Mouse (Mus musculus) hindbrain, embryonic 13.5 days (tissue): ENCODE data around the gene Twf1. TPM values are rescaled to one million over a fixed set of nuclear protein-coding genes. Genes with fewer than 3 reads are reported as not detected.
A peak's percentile ranks its signal among the peaks of the same experiment; 100 is the strongest.

ENCODE experiments used
- ATAC-seq: fragments of 200-750 bp; cut with Nextera tagmentation; 2 replicates; pipeline ENCODE4 v1.8.0; 2017; ENCODE audit warnings: moderate TSS enrichment; ENCODE audit not compliant: low FRiP score
- H3K27ac ChIP-seq: fragments of 300-500 bp; sonication (generic); 2 replicates; pipeline ENCODE4 v1.5.1; 2015; ENCODE audit warnings: inconsistent platforms, mild to moderate bottlenecking, moderate library complexity
- H3K27me3 ChIP-seq: fragments of 300-500 bp; sonication (generic); 2 replicates; pipeline ENCODE4 v1.6.1; 2015; ENCODE audit warnings: mild to moderate bottlenecking, inconsistent platforms
- H3K36me3 ChIP-seq: fragments of 300-500 bp; sonication (generic); 2 replicates; pipeline ENCODE4 v1.6.1; 2015; ENCODE audit warnings: mild to moderate bottlenecking, inconsistent platforms
- H3K4me1 ChIP-seq: fragments of 300-500 bp; sonication (generic); replicated peaks from 2 replicates; pipeline ENCODE4 v1.6.1; 2015; ENCODE audit warnings: inconsistent platforms
- H3K4me2 ChIP-seq: fragments of 300-500 bp; sonication (generic); 2 replicates; pipeline ENCODE4 v1.6.1; 2015; ENCODE audit warnings: inconsistent platforms, mild to moderate bottlenecking, moderate library complexity
- H3K4me3 ChIP-seq: fragments of 300-500 bp; sonication (generic); 2 replicates; pipeline ENCODE4 v1.5.1; 2015; ENCODE audit warnings: mild to moderate bottlenecking, inconsistent platforms
- H3K9ac ChIP-seq: fragments of 300-500 bp; sonication (generic); 2 replicates; pipeline ENCODE4 v1.6.1; 2015; ENCODE audit warnings: mild to moderate bottlenecking, inconsistent platforms
- H3K9me3 ChIP-seq: fragments of 300-500 bp; sonication (generic); 2 replicates; pipeline ENCODE4 v1.6.1; 2016; ENCODE audit warnings: inconsistent platforms
- WGBS: fragments of 180-500 bp; shearing (Covaris S2); methylation state at CpG from one replicate; pipeline ENCODE4 v1.1.7; 2015; 5-methylcytosine and 5-hydroxymethylcytosine counted together
- polyA plus RNA-seq: library from polyadenylated mRNA; unstranded; fragments of >200 nt; fragmentation: Nextera tagmentation; extraction: Ambion mirVana; gene quantifications from 2 replicates; pipeline ENCODE4 v1.2.1, GENCODE M21; 2015

The Twf1 gene
- 92.3 and 94.9 TPM in 2 replicates for polyA plus RNA-seq

DNA sequence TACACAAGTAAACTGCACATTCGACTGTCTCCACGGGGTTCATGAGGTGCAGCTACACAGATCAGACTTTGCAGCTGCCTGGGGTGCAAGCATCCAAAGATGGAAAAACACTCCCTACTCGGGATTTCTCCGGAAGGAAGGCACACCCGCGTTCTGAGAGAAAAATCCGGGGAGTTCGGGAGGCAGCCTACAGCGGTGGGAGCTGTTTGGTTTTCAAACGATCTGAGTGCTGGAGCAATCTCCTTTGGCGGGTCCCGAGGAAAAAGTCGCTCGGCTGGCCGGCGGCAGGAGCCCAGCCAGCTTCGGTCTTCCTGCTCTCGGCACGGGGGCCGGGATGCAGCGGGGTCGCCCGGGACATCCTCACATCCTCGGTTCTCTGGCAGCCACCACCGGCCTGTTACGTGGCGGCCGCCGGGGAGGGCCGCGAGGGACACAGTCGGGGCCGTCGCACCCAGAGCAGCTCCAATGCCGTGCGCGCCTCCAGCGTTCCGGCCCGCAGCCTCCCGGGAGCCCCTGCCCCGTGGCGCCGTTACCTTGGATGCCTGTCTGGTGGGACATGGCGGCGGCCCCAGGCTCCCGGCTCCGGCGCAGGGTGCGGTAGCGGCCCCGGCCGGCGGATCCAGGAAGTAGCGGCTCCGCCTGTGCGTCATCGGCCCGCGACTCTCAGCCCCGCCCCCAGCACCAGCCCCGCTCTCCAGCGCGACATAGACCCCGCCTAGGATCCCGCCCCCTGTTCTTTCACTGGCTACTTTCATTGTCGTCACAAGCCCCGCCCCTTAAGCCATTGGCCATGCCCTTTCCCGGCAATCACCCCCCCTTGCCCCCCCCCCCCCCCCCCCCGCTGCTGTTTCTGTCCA is at the start of gene Twf1:
TSS of gene Twf1 (minus strand) at position 671 of the 857 bp plus-strand sequence.
- H3K4me2 ChIP-seq = peak within 1 kb of the TSS; percentile 76
- peak within 1 kb of the TSS; percentile 93 for H3K9ac ChIP-seq
- no peaks in the 10 kb centered on the region for H3K9me3 ChIP-seq
- peak within 1 kb of the TSS; percentile 89 for H3K4me3 ChIP-seq
- H3K4me1 ChIP-seq = peaks cover 13% of the 10 kb centered on the region
- H3K36me3 ChIP-seq = peaks cover 16% of the 10 kb centered on the region
- H3K27me3 ChIP-seq = no peaks in the 10 kb centered on the region
- ATAC-seq = peak; percentile 100
- under 1% methylated on average over 67 of the region's 70 CpGs for WGBS
- H3K27ac ChIP-seq = peak within 1 kb of the TSS; percentile 93

DNA sequence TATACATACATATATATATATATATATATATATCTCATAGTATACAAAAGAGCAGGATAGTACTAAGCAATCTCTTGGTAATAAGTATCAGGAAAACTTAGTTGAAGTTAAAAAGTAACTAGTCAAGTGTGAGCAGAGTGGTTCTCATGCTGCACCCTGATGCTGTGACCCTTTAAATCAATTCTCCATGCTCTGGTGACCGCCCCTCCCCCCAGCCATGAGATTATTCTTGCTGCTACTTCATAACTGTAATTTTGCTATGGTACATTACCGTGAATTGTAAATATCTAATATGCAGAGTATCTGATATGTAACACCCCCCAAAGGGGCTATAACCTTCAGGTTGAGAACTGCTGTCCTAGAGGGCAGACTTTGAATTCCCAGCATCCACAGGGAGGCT is 49.4 kb upstream of the Twf1 start:
- WGBS = 72% methylated on average over 2 of the region's 2 CpGs
- no peaks in the 10 kb centered on the region for H3K27me3 ChIP-seq
- no peak overlapping the region for H3K27ac ChIP-seq
- no peak overlapping the region for H3K4me3 ChIP-seq
- H3K4me1 ChIP-seq = no peaks in the 10 kb centered on the region
- no peaks in the 10 kb centered on the region for H3K9me3 ChIP-seq
- H3K36me3 ChIP-seq = no peaks in the 10 kb centered on the region
- no peak overlapping the region for H3K9ac ChIP-seq
- ATAC-seq = no peak
- no peak overlapping the region for H3K4me2 ChIP-seq

DNA sequence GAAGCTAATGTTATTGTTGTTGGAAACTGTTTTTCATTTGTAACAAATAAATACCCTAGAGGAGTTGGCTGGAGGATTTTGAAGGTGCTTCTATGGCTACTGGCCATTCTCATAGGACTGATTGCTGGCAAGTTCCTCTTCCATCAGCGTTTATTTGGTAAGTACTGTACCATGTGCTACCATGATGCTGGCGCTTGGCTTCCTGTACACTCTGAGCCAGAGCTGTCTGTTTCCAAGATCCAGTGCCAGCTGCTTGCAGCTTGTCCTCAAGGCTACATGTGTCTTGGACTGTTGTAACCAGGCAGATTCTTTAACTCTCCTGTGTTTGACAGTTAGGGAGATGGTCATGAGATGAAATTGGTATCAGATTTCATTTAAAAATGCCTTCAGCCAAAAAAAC is 48.5 kb upstream of the Twf1 start:
- no peak overlapping the region for H3K9ac ChIP-seq
- no peak for ATAC-seq
- no peaks in the 10 kb centered on the region for H3K9me3 ChIP-seq
- H3K4me2 ChIP-seq = no peak overlapping the region
- no peaks in the 10 kb centered on the region for H3K27me3 ChIP-seq
- 97% methylated on average over 2 of the region's 2 CpGs for WGBS
- no peak overlapping the region for H3K4me3 ChIP-seq
- no peak overlapping the region for H3K27ac ChIP-seq
- no peaks in the 10 kb centered on the region for H3K4me1 ChIP-seq
- no peaks in the 10 kb centered on the region for H3K36me3 ChIP-seq

DNA sequence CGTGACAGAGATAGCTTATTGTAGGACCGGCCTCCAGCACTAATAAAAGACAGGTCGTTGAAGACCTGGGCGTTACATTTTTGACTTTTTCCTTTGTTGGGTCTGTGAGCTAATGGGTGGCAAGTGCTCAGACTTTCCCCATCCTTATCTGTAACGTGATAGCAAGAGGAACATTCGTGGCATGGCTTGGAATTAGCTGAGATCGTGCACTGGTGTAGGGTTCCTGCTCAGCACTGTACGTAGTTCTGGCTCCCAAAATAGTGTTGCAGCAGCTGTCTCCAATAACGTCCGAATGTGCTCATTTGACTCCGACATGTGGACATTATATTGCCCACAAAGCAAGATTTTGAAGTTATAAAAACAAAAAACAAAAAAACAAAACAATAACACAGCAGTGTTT is 44.8 kb upstream of the Twf1 start:
- ATAC-seq = no peak
- Histone ChIP-seq H3K4me2 (no peak overlapping the region), H3K9ac (no peak overlapping the region), H3K27ac (no peak overlapping the region), H3K36me3 (no peaks in the 10 kb centered on the region), H3K9me3 (no peaks in the 10 kb centered on the region), H3K4me3 (no peak overlapping the region), H3K27me3 (peaks cover 15% of the 10 kb centered on the region), H3K4me1 (no peaks in the 10 kb centered on the region)
- WGBS = 82% methylated on average over 11 of the region's 11 CpGs

DNA sequence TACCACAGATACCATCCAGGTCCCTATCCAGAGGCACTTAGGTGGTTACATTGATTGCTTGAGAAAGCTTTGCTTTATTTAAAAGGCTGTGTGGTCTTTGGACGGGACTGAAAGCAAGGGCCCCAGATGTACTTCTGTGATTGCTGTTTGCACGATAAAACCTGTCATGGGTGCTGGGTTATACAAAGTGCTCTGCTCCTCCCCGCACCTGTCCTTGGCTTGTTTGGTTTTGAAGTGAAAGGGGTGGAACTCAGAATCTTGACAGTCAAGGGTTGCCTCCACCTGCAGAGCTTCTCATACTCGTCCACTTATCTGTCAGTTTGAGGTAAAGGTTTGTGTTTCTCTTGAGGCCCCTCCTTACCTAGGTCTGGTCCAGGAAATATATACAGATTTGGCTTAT is 40.9 kb upstream of the Twf1 start:
- Histone ChIP-seq H3K36me3 (no peaks in the 10 kb centered on the region), H3K9me3 (no peaks in the 10 kb centered on the region), H3K27ac (no peak overlapping the region), H3K9ac (no peak overlapping the region), H3K4me3 (no peak overlapping the region), H3K27me3 (peaks cover 17% of the 10 kb centered on the region), H3K4me2 (no peak overlapping the region), H3K4me1 (no peaks in the 10 kb centered on the region)
- WGBS = 86% methylated on average over 4 of the region's 4 CpGs
- no peak for ATAC-seq

DNA sequence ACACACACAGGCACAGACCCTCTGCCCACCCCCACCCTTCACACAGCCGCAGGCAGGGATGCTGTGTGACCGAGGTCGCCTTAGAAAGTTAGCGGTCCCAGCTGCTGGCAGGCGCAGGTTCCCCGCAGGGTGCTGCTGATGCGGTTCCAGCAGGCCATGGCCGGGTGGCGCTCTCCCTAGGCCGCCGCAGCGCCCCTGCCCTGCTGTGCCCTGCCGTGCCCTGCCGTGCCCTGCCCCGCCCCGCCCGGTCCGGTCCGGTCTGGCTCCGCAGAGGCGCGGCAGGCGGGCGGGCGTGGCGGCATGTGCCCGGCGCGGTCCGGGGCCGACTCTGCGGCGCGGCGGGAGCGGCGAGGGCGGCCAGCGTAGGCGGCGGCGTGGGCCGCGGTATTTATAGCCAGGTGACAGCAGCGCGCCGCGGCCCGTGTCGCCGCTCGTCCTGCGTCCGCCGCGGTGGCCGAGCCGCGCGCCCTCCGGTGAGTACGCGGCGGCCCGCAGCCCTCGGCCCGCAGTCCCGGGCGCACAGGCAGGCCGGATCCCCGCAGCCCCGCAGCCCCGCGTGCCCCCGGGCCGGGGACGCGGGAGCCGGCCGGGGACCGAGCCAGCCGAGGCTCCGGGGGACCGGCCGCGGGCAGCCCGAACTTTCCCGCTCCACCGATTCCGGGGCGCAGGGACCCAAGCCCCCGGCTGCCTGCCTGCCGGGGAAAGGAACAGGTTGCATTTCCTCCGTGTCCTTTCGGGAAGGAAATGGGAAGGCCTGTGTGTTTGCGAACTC is 39.3 kb upstream of the Twf1 start, which contains the start of gene Tmem117:
TSS of gene Tmem117 (plus strand) at position 403 of the 772 bp plus-strand sequence.
- Histone ChIP-seq H3K4me3 (peak within 1 kb of the TSS; percentile 60), H3K27me3 (peaks cover 17% of the 10 kb centered on the region), H3K9ac (peak within 1 kb of the TSS; percentile 75), H3K4me2 (peak within 1 kb of the TSS; percentile 81), H3K27ac (no peak within 1 kb of the TSS; the same call in 1 of the 2 replicates), H3K9me3 (no peaks in the 10 kb centered on the region), H3K36me3 (no peaks in the 10 kb centered on the region), H3K4me1 (no peaks in the 10 kb centered on the region)
- peak; percentile 80 for ATAC-seq
- 1% methylated on average over 62 of the region's 96 CpGs for WGBS

DNA sequence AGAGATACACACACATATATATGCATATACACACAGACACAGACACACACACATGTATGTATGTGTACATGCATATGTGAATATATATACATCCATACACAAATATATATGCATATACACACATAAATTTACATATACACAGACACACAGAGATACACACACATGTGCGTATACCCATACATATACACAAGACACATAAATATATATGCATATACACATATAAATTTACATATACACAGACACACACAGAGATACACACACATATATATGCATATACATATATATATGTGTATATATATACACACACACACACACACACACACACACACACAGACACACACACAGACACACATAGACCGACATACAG is 38.8 kb upstream of the Twf1 start:
- H3K36me3 ChIP-seq = no peaks in the 10 kb centered on the region
- 48% methylated on average over 2 of the region's 2 CpGs for WGBS
- peaks cover 17% of the 10 kb centered on the region for H3K27me3 ChIP-seq
- H3K4me1 ChIP-seq = no peaks in the 10 kb centered on the region
- H3K9me3 ChIP-seq = no peaks in the 10 kb centered on the region
- peak; percentile 36 for ATAC-seq
- H3K4me3 ChIP-seq = peak overlapping the region; percentile 60
- peak overlapping the region; percentile 81 for H3K4me2 ChIP-seq
- H3K9ac ChIP-seq = peak overlapping the region; percentile 75
- H3K27ac ChIP-seq = no peak overlapping the region

DNA sequence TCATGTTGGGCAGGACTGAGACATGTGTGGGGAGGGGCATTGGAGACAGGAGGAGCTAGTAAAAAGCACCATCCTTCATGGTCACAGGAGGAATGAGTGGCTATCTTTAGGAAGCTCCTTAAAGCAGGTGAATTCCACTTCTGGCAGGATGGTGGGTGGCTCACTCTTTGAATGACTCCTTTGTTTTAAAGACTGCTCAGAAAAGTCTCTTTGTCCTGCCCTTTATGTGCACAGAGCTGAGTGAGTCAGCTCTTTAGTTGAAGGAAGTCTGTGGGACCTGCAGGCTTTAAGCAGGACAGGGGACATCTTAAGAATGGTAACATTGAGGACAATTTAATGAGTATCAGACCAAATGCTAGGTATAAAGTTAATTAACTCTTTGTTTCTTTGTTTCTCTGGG is 31.2 kb upstream of the Twf1 start:
- H3K9ac ChIP-seq = no peak overlapping the region
- no peaks in the 10 kb centered on the region for H3K9me3 ChIP-seq
- ATAC-seq = no peak
- no peaks in the 10 kb centered on the region for H3K36me3 ChIP-seq
- H3K4me3 ChIP-seq = no peak overlapping the region
- H3K4me1 ChIP-seq = no peaks in the 10 kb centered on the region
- H3K27me3 ChIP-seq = no peaks in the 10 kb centered on the region
- H3K4me2 ChIP-seq = no peak overlapping the region
- no peak overlapping the region for H3K27ac ChIP-seq

DNA sequence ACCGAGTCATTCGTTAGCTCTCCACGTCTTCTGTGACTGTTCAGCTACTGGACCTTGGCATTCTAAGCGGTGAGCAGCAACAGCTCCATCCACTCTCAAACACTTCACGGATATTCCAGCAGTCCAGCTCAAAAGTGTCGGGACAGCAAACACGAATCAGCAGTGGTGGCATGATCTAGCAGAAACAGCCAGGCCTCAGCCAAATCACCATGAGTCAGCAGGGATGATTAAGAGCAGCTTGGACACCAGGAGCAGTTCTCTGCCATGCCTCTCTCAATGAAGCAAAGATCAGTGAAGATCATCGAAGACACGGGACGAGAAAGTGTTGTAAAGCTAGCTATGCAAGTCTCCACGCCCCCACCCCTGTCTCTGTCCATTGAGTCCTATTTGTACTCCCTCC is 26.3 kb upstream of the Twf1 start:
- no peak for ATAC-seq
- H3K36me3 ChIP-seq = no peaks in the 10 kb centered on the region
- H3K4me2 ChIP-seq = no peak overlapping the region
- no peak overlapping the region for H3K4me3 ChIP-seq
- WGBS = 95% methylated on average over 11 of the region's 11 CpGs
- no peaks in the 10 kb centered on the region for H3K9me3 ChIP-seq
- H3K4me1 ChIP-seq = no peaks in the 10 kb centered on the region
- no peak overlapping the region for H3K27ac ChIP-seq
- H3K9ac ChIP-seq = no peak overlapping the region
- H3K27me3 ChIP-seq = no peaks in the 10 kb centered on the region

DNA sequence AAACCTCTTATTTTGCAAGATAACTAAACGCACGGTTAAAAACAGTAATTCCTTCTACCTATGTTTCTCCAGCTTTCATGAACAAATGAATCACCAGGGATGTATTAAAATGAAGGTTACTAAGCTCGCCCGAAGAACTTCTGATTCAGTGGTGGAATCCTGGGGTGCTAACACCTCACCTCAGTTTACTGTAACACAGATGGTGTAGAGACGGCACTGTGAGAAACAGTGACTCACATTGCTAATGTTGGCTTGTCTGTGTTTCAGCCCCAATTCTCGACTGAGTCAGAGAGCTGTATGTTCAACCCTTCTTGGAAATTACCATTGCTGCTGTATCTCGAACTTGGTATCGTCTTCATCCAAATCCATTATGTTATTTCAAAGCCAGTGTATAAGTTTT is 18.1 kb upstream of the Twf1 start:
- H3K4me2 ChIP-seq = no peak overlapping the region
- no peaks in the 10 kb centered on the region for H3K27me3 ChIP-seq
- no peaks in the 10 kb centered on the region for H3K4me1 ChIP-seq
- no peak overlapping the region for H3K9ac ChIP-seq
- H3K9me3 ChIP-seq = no peaks in the 10 kb centered on the region
- ATAC-seq = no peak
- H3K27ac ChIP-seq = no peak overlapping the region
- WGBS = 94% methylated on average over 8 of the region's 8 CpGs
- no peaks in the 10 kb centered on the region for H3K36me3 ChIP-seq
- H3K4me3 ChIP-seq = no peak overlapping the region

DNA sequence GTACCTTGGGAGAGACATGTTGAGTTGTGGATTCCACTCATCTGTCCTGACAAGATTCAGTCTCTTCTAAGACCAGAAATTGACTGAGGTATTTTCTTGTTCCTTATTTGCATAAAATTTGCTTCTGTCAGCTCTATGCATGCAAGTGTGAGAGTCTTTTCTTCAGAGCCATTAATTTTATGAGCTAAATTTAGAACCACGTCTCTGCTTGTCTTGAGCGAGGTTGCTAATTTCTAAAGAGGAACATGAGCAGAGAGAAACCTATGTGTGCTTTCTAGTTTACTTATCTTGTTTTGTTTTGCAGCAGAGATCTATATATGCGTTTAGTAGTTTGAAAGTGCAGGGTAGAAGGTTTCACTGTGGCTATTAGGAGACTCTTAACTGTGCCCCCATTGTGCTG is 12.8 kb upstream of the Twf1 start:
- no peak for ATAC-seq
- Histone ChIP-seq H3K9me3 (no peaks in the 10 kb centered on the region), H3K4me3 (no peak overlapping the region), H3K27ac (no peak overlapping the region), H3K4me2 (no peak overlapping the region), H3K4me1 (no peaks in the 10 kb centered on the region), H3K27me3 (no peaks in the 10 kb centered on the region), H3K36me3 (no peaks in the 10 kb centered on the region), H3K9ac (no peak overlapping the region)
- 71% methylated on average over 3 of the region's 3 CpGs for WGBS

DNA sequence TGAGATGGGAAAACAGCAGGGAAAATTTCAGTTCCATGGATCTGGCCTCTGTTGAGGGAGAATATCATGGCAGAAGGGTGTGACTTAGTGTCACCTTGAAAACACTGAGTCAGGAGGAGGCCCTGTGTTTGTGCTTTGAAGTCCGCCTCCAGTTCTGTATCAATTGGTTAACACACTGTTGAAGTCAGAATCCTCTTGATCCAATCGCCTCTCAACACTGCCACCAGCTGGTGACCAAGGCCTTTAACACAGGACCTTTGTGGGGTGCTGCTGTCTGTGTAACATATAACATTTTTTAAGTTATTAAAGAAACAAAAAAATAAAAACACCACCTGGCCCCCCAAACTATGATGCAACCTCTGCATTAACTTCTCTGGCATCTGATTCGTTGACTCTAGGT is 11.7 kb upstream of the Twf1 start:
- Histone ChIP-seq H3K27me3 (no peaks in the 10 kb centered on the region), H3K36me3 (no peaks in the 10 kb centered on the region), H3K27ac (no peak overlapping the region), H3K4me1 (no peaks in the 10 kb centered on the region), H3K4me3 (no peak overlapping the region), H3K9ac (no peak overlapping the region), H3K4me2 (no peak overlapping the region), H3K9me3 (no peaks in the 10 kb centered on the region)
- ATAC-seq = no peak
- 28% methylated on average over 3 of the region's 3 CpGs for WGBS
